Mouse (Mus musculus) lung, adult 2 months (tissue): ENCODE measurements at regions not wholly inside any gene's neighbourhood (a gene's known extent, or its start where the extent isn't known, plus 50 kb on each side); places are given as distances from the start of the nearest gene placed in this dataset.

ENCODE experiments used
- CTCF ChIP-seq: fragments of 200-500 bp; IDR thresholded peaks from 2 replicates; pipeline ENCODE4 v1.5.1; 2011; ENCODE audit warnings: mild to moderate bottlenecking, low read length, control low read depth; ENCODE audit not compliant: insufficient read depth
- POLR2A ChIP-seq: fragments of 200-500 bp; IDR thresholded peaks from 2 replicates; pipeline ENCODE4 v1.6.1; 2011; ENCODE audit warnings: low read depth, mild to moderate bottlenecking, control low read depth, low read length, borderline replicate concordance; ENCODE audit errors: extremely low read depth

GRCm38 (mm10) chrX:140165966-140166365 is 103.3 kb downstream of the Pih1h3b start:
- TF ChIP-seq POLR2A, result no peak
- no peak for TF ChIP-seq CTCF
